Mouse (Mus musculus) adrenal gland, adult (tissue): Measurements from ENCODE around the gene Klhdc7a.

Source experiments
- DNase-seq, 2 experiments: peaks; one replicate each; pipeline ENCODE4 v3.0.0; 2022 to 2023; ENCODE audit warnings: low spot score in 1 of 2; ENCODE audit not compliant: inconsistent age in 2 of 2

Gene Klhdc7a

GRCm38 (mm10) chr4:139960724-139961315, 7.0 kb downstream of the Klhdc7a start:
- peak; percentile 31 to 67 for DNase-seq

- no peak for DNase-seq
These were observed 7.6 kb downstream of the Klhdc7a start for GRCm38 (mm10) chr4:139960086-139960713.

GRCm38 (mm10) chr4:139959188-139959587, 8.6 kb downstream of the Klhdc7a start:
- DNase-seq, result no peak

DNA sequence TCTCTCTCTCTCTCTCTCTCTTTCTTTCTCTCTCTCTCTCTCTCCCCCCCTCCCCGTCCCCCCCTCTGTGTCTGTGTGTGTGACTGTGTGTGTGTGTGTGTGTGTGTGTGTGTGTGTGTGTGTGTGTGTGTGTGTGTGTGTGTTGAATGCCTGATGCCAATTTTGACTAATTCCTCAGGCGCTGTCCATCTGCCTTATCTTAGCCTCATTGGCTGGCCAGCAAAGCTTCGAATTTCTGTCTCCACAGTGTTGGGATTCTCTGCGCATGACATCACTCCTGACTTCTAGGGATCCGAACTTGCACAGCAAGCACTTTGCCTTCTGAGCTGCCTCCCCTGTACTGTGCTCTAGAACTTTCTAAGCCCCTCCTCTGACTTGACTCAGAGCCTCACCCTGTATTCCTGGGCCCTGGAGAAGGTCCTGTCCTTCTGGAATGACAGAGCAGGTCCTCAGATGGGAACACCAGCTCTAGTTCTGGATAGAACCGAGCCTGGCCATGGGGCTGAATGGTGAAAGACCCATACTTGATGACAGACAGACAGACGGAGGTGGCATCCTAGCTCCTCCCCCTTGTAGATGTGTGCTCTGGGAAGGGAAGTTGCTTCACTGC, 16.8 kb downstream of the Klhdc7a start:
- DNase-seq, result peak in 1 of 2 experiments; percentile 23

DNA sequence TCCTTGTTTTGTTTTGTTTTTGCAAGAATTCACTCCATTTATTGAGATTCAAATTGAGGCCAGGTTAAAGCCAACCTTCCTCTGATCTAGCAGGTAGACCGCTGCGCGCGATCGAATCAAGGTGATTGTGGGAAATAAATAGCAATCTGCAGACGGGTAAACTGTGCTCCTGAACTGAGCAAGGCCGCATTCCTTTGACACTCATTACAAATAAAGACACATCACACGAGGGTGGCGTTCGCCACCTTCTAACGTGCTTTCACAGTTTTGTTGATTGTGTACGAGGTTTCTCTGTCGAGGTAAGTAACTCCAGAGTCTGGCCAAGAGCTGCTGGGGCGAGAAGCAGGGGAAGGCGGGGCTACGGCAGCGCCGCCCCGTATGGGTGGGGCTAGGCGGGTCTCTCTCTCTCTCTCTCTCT, 17.4 kb downstream of the Klhdc7a start:
- DNase-seq, result peak; percentile 32 to 54

DNA sequence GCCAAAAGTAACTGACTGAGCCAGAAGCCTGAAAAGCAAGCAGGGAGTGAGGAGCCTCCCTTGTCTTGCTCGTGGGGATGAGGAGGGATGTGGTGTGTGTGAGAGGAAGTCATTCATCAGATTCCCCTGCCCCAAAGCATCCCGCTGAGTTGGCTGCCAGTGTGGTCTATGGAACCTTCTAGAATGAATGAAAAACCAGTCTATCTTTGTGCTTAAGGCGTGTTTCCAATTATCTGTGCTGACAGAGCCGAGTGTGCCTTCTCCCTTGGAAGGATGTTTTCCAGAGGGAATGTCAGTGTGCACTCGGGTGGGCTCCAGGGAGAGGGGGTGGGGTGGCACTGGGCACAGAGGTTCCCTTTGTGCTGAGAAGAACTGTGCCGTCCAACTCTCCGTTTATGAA, 19.2 kb downstream of the Klhdc7a start:
- no peak for DNase-seq

- DNase-seq, result no peak
These were observed 20.5 kb downstream of the Klhdc7a start for GRCm38 (mm10) chr4:139947341-139947740.

GRCm38 (mm10) chr4:139941831-139942230, 26.0 kb downstream of the Klhdc7a start:
- DNase-seq, result no peak

- DNase-seq, result no peak
These were observed 32.3 kb downstream of the Klhdc7a start for GRCm38 (mm10) chr4:139935557-139935956.

- DNase-seq, result peak; percentile 44 to 73
These were observed 34.6 kb downstream of the Klhdc7a start for GRCm38 (mm10) chr4:139932970-139933801.

DNA sequence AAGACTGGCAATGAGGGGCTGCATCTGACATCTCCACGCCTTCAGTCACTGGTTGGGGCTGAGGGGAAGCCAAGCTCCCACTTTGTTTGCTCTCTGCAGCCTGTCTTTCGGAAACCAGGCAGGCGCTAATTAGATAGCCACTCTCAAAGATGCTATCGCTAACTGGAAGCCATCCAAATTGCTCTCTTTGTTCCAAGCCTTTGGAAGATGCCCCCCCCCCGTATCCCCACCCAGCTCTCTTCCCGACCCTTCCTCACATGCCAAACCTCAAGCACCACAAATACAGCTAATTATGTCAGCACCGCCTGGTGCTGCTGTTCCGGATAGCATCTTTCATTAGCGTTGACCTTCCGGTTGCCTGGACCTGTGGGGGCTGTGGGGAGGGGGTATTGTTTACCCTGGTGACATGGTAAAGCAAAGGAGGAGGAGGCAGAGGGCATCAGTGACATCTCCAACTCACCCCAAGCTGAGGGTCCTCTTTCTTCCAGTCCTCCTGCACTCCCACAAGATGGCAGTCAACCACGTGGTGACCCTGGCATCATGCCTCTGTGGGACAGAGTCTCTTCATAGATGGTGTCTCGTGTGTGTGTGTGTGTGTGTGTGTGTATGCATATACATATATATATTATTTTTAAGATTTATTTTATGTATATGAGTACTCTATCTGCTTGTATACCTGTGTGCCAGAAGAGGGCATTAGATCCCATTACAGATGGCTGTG, 35.9 kb downstream of the Klhdc7a start:
- DNase-seq, result no peak

GRCm38 (mm10) chr4:139930885-139931284, 36.9 kb downstream of the Klhdc7a start:
- no peak for DNase-seq

DNA sequence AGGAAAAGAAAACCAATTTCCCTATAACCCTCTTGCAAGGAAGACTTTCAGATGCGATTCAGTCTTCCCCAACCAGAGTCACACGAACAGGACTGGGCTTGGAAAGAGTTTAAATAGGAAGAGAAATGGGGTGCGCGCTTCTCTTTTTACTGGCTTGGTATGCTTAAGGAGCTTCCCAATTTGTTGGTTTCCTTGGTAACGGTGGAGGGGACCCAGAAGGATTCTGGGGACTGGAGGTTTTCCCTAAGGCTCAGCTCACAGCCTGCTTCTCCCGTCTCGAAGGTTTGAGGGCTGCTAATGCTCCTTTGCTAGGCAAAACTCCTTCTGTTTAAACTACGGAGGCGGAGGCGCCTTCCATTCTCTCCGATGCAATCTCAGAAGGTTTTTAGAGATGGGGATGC, 41.7 kb downstream of the Klhdc7a start:
- no peak for DNase-seq

DNA sequence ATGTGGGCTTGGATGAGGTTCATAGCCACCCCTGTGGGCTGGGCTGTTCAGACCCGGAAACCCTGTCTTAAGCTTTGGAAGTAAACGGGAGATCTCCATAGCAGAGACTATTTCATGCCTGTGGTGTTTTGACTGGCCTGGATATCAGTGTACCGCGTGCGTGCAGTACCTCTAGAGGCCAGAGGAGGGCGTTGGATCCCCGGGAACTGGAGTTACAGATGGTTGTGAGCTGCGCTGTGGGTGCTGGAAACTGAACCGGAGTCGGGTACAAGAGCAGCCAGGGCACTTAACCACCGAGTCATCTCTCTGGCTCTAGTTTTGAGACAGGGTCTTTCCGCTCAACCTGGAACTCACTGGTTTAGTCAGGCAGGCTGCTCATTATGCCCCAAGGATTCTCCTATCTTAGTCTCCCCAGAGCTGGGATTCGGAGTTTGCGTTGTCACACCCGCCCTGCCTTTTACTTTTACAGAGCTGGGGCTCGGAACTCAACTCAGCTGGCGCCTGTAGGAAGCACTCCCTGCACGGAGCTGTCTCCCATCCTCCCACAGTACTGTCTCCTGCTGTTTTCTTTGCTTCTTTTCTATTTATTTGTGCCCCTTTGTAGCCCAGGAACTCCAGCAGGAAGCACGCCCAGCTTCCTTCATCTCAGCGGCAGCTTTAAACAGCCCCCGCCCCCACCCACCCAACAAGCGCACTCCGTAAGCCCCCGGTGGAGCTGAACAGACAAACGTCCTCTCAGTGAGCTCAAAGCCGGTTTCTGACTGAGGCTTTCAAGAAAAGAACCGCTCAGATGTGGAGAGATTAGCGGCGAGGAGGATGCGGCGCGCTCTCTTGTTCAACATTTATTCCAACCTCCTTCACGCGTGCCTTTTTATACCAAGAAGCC, 42.3 kb downstream of the Klhdc7a start:
- no peak for DNase-seq

- no peak for DNase-seq
These were observed 51.1 kb downstream of the Klhdc7a start for GRCm38 (mm10) chr4:139916731-139917130.
